Mouse (Mus musculus) liver, embryonic 14.5 days (tissue): ENCODE data around the gene Tmem181a. TPM values are rescaled to one million over a fixed set of nuclear protein-coding genes. Genes with fewer than 3 reads are reported as not detected.

Source experiments
- polyA plus RNA-seq, 2 experiments: library from polyadenylated mRNA; depleted of rRNA in 1 of 2; stranded (reverse) in 1 of 2; unstranded in 1 of 2; fragments of >200 nt; fragmentation: Nextera tagmentation in 1 of 2; extraction: Ambion mirVana in 1 of 2; gene quantifications; 2 replicates each; pipeline versions ENCODE4 v1.2.1 to v1.2.3; 2012 to 2014

The Tmem181a gene
- polyA plus RNA-seq, 2 experiments: 2.3 to 2.5 TPM

Other genes with a start within 250 kb of the Tmem181a start
- gene Serac1, start 177.1 kb upstream of the Tmem181a start, polyA plus RNA-seq (2012; rRNA removed): 1.6 TPM in 2 replicates
- gene Serac1, start 177.1 kb upstream of the Tmem181a start, polyA plus RNA-seq (2014; fragmentation: Nextera tagmentation; extraction: Ambion mirVana): 0.69 and 1.5 TPM in 2 replicates
- gene Gtf2h5, start 177.1 kb upstream of the Tmem181a start, polyA plus RNA-seq (2012; rRNA removed): 11.9 and 26.7 TPM in 2 replicates
- 82.3 and 84.0 TPM in 2 replicates for gene Gtf2h5, start 177.1 kb upstream of the Tmem181a start, polyA plus RNA-seq (2014; fragmentation: Nextera tagmentation; extraction: Ambion mirVana)
- gene Tulp4, start 150.4 kb upstream of the Tmem181a start, polyA plus RNA-seq (2012; rRNA removed): 3.4 and 4.7 TPM in 2 replicates
- gene Tulp4, start 150.4 kb upstream of the Tmem181a start, polyA plus RNA-seq (2014; fragmentation: Nextera tagmentation; extraction: Ambion mirVana): 21.4 and 24.1 TPM in 2 replicates
- 6.5 and 7.2 TPM in 2 replicates for gene Dynlt1a, start 60.6 kb downstream of the Tmem181a start, polyA plus RNA-seq (2012; rRNA removed)
- 6.0 and 6.4 TPM in 2 replicates for gene Dynlt1a, start 60.6 kb downstream of the Tmem181a start, polyA plus RNA-seq (2014; fragmentation: Nextera tagmentation; extraction: Ambion mirVana)
- 130 and 152 TPM in 2 replicates for gene Dynlt1b, start 173.3 kb downstream of the Tmem181a start, polyA plus RNA-seq (2012; rRNA removed)
- 248 and 254 TPM in 2 replicates for gene Dynlt1b, start 173.3 kb downstream of the Tmem181a start, polyA plus RNA-seq (2014; fragmentation: Nextera tagmentation; extraction: Ambion mirVana)